Mouse (Mus musculus) liver, embryonic 16.5 days (tissue): ENCODE results near the gene Krt35. TPM values are rescaled to one million over a fixed set of nuclear protein-coding genes. Genes with fewer than 3 reads are reported as not detected.

Experiments used
- ATAC-seq: fragments of 200-750 bp; cut with Nextera tagmentation; 2 replicates; pipeline ENCODE4 v1.8.0; 2017; ENCODE audit warnings: low read depth, mild to moderate bottlenecking, moderate number of reproducible peaks, moderate library complexity
- H3K27ac ChIP-seq: fragments of 300-500 bp; sonication (generic); 2 replicates; pipeline ENCODE4 v1.5.1; 2014; ENCODE audit warnings: mild to moderate bottlenecking, low read length
- H3K27me3 ChIP-seq: fragments of 300-500 bp; sonication (generic); 2 replicates; pipeline ENCODE4 v1.6.1; 2014; ENCODE audit warnings: low read depth, low read length, mixed read lengths; ENCODE audit not compliant: control insufficient read depth, insufficient read depth
- H3K36me3 ChIP-seq: fragments of 300-500 bp; sonication (generic); 2 replicates; pipeline ENCODE4 v1.6.1; 2014; ENCODE audit warnings: mild to moderate bottlenecking; ENCODE audit not compliant: control insufficient read depth, insufficient read depth
- H3K4me1 ChIP-seq: fragments of 300-500 bp; sonication (generic); 2 replicates; pipeline ENCODE4 v1.6.1; 2014; ENCODE audit warnings: low read depth, low read length, mixed read lengths; ENCODE audit not compliant: control insufficient read depth
- H3K4me2 ChIP-seq: fragments of 300-500 bp; sonication (generic); 2 replicates; pipeline ENCODE4 v1.6.1; 2014; ENCODE audit warnings: low read depth, low read length, mixed read lengths
- H3K4me3 ChIP-seq: fragments of 300-500 bp; sonication (generic); 2 replicates; pipeline ENCODE4 v1.5.1; 2014; ENCODE audit warnings: low read depth, mild to moderate bottlenecking, low read length
- H3K9ac ChIP-seq: fragments of 300-500 bp; sonication (generic); 2 replicates; pipeline ENCODE4 v1.6.1; 2014; ENCODE audit warnings: low read depth, low read length
- H3K9me3 ChIP-seq: fragments of 300-500 bp; sonication (generic); replicated peaks from 2 replicates; pipeline ENCODE4 v1.6.1; 2016; ENCODE audit warnings: low read length; ENCODE audit not compliant: control insufficient read depth
- WGBS: fragments of 180-500 bp; shearing (Covaris S2); extraction: QIAGEN DNeasy Blood & Tissue Kit; methylation state at CpG from one replicate; pipeline ENCODE4 v1.1.7; 2014; ENCODE audit not compliant: insufficient replicate concordance; 5-methylcytosine and 5-hydroxymethylcytosine counted together
- polyA plus RNA-seq: library from polyadenylated mRNA; unstranded; fragments of >200 nt; fragmentation: Nextera tagmentation; extraction: Ambion mirVana; gene quantifications from 2 replicates; pipeline ENCODE4 v1.2.1, GENCODE M21; 2015

The Krt35 gene
- polyA plus RNA-seq, 1 experiment from 2014 or later: not detected

- no peak within 1 kb of the TSS for H3K27ac ChIP-seq
- no peak within 1 kb of the TSS for H3K4me2 ChIP-seq
- WGBS: 39% methylated on average over 3 of the region's 3 CpGs
- H3K4me3 ChIP-seq: no peak within 1 kb of the TSS
- H3K9ac ChIP-seq: no peak within 1 kb of the TSS
- ATAC-seq: no peak
- no peaks in the 10 kb centered on the region for H3K4me1 ChIP-seq
- H3K9me3 ChIP-seq: no peaks in the 10 kb centered on the region
- H3K27me3 ChIP-seq: no peaks in the 10 kb centered on the region
- no peaks in the 10 kb centered on the region for H3K36me3 ChIP-seq
Measured at GRCm38 (mm10) chr11:100121466-100121865, 25.4 kb upstream of the Krt35 start, which contains the start of gene Krt13. Gene Krt13 (minus strand): TSS chr11:100121566.

- no peaks in the 10 kb centered on the region for H3K4me1 ChIP-seq
- H3K4me2 ChIP-seq: no peak overlapping the region
- no peak for ATAC-seq
- H3K9me3 ChIP-seq: no peaks in the 10 kb centered on the region
- H3K9ac ChIP-seq: no peak overlapping the region
- H3K27me3 ChIP-seq: no peaks in the 10 kb centered on the region
- no peaks in the 10 kb centered on the region for H3K36me3 ChIP-seq
- H3K4me3 ChIP-seq: no peak overlapping the region
- no peak overlapping the region for H3K27ac ChIP-seq
- 76% methylated on average over 5 of the region's 5 CpGs for WGBS
Measured at GRCm38 (mm10) chr11:100120331-100120730, 24.3 kb upstream of the Krt35 start.

GRCm38 (mm10) chr11:100113742-100114029 lies 17.6 kb upstream of the Krt35 start:
- no peaks in the 10 kb centered on the region for H3K27me3 ChIP-seq
- no peak overlapping the region for H3K27ac ChIP-seq
- H3K9me3 ChIP-seq: no peaks in the 10 kb centered on the region
- no peak overlapping the region for H3K4me3 ChIP-seq
- H3K36me3 ChIP-seq: no peaks in the 10 kb centered on the region
- H3K4me2 ChIP-seq: no peak overlapping the region
- H3K9ac ChIP-seq: no peak overlapping the region
- ATAC-seq: no peak
- H3K4me1 ChIP-seq: no peaks in the 10 kb centered on the region
- 49% methylated on average over 2 of the region's 2 CpGs for WGBS

GRCm38 (mm10) chr11:100112935-100113741 lies 17.1 kb upstream of the Krt35 start:
- no peaks in the 10 kb centered on the region for H3K36me3 ChIP-seq
- H3K9ac ChIP-seq: no peak overlapping the region
- H3K27me3 ChIP-seq: no peaks in the 10 kb centered on the region
- no peak overlapping the region for H3K4me2 ChIP-seq
- no peaks in the 10 kb centered on the region for H3K9me3 ChIP-seq
- H3K4me1 ChIP-seq: no peaks in the 10 kb centered on the region
- no peak overlapping the region for H3K27ac ChIP-seq
- no peak overlapping the region for H3K4me3 ChIP-seq
- 60% methylated on average over 11 of the region's 11 CpGs for WGBS
- ATAC-seq: no peak

GRCm38 (mm10) chr11:100105576-100106122 lies 9.6 kb upstream of the Krt35 start, which contains the start of gene Krt36:
Gene Krt36 (minus strand): TSS chr11:100105626.
- ATAC-seq: no peak
- Histone ChIP-seq H3K9ac (no peak within 1 kb of the TSS), H3K27me3 (no peaks in the 10 kb centered on the region), H3K27ac (no peak within 1 kb of the TSS), H3K4me3 (no peak within 1 kb of the TSS), H3K9me3 (no peaks in the 10 kb centered on the region), H3K4me1 (no peaks in the 10 kb centered on the region), H3K36me3 (no peaks in the 10 kb centered on the region), H3K4me2 (no peak within 1 kb of the TSS)
- WGBS: 63% methylated on average over 6 of the region's 6 CpGs

- H3K27me3 ChIP-seq: no peaks in the 10 kb centered on the region
- WGBS: 59% methylated on average over 15 of the region's 15 CpGs
- no peaks in the 10 kb centered on the region for H3K4me1 ChIP-seq
- H3K9me3 ChIP-seq: no peaks in the 10 kb centered on the region
- H3K27ac ChIP-seq: no peak overlapping the region
- no peak overlapping the region for H3K9ac ChIP-seq
- H3K36me3 ChIP-seq: no peaks in the 10 kb centered on the region
- ATAC-seq: no peak
- no peak overlapping the region for H3K4me2 ChIP-seq
- no peak overlapping the region for H3K4me3 ChIP-seq
Measured at GRCm38 (mm10) chr11:100102693-100103429, 6.8 kb upstream of the Krt35 start.

- Histone ChIP-seq H3K9me3 (no peaks in the 10 kb centered on the region), H3K27ac (no peak overlapping the region), H3K36me3 (no peaks in the 10 kb centered on the region), H3K4me1 (no peaks in the 10 kb centered on the region), H3K4me2 (no peak overlapping the region), H3K4me3 (no peak overlapping the region), H3K9ac (no peak overlapping the region), H3K27me3 (no peaks in the 10 kb centered on the region)
- WGBS: 52% methylated on average over 4 of the region's 4 CpGs
- ATAC-seq: no peak
Measured at GRCm38 (mm10) chr11:100100391-100100790, 4.3 kb upstream of the Krt35 start.

GRCm38 (mm10) chr11:100097819-100098218 lies 1.8 kb upstream of the Krt35 start:
- no peak overlapping the region for H3K4me2 ChIP-seq
- H3K27me3 ChIP-seq: no peaks in the 10 kb centered on the region
- no peak overlapping the region for H3K27ac ChIP-seq
- no peaks in the 10 kb centered on the region for H3K4me1 ChIP-seq
- 54% methylated on average over 9 of the region's 9 CpGs for WGBS
- no peaks in the 10 kb centered on the region for H3K36me3 ChIP-seq
- no peak overlapping the region for H3K9ac ChIP-seq
- H3K9me3 ChIP-seq: no peaks in the 10 kb centered on the region
- no peak for ATAC-seq
- H3K4me3 ChIP-seq: no peak overlapping the region
